Mouse (Mus musculus) G1E (cell line): ENCODE measurements at regions not wholly inside any gene's neighbourhood (a gene's known extent, or its start where the extent isn't known, plus 50 kb on each side); places are given as distances from the start of the nearest gene placed in this dataset.

Experiments used
- CTCF ChIP-seq: IDR thresholded peaks from 2 replicates; pipeline ENCODE4 v1.5.1; 2012; ENCODE audit warnings: low read depth, low read length, inconsistent platforms, mixed read lengths
- TAL1 ChIP-seq: conservative IDR thresholded peaks from 2 replicates; pipeline ENCODE4 v1.6.1; 2012; ENCODE audit warnings: low read depth, low read length, inconsistent platforms, mixed read lengths

GRCm38 (mm10) chr4:94147964-94148533 lies 408.3 kb upstream of the Gm10306 start:
- TF ChIP-seq CTCF (no peak), TAL1 (no peak)
